Mouse (Mus musculus) 3T3-L1 (cell line): ENCODE data around the gene Samd8.

Experiments
- DNase-seq: peaks from one replicate; pipeline ENCODE4 v3.0.0-alpha.2; 2015; ENCODE audit warnings: low read depth, low spot score

Samd8 gene

GRCm38 (mm10) chr14:21825786-21826491 lies 75.6 kb downstream of the Samd8 start:
- DNase-seq, result no peak

GRCm38 (mm10) chr14:21830876-21831767 lies 80.8 kb downstream of the Samd8 start:
- DNase-seq, result peak; percentile 90

- DNase-seq, result peak; percentile 48
These were observed 81.6 kb downstream of the Samd8 start for GRCm38 (mm10) chr14:21831830-21832403.

GRCm38 (mm10) chr14:21838336-21839017 lies 88.1 kb downstream of the Samd8 start:
- DNase-seq, result no peak

GRCm38 (mm10) chr14:21841819-21842592 lies 91.7 kb downstream of the Samd8 start:
- no peak for DNase-seq

GRCm38 (mm10) chr14:21843263-21843662 lies 92.9 kb downstream of the Samd8 start:
- no peak for DNase-seq

GRCm38 (mm10) chr14:21846827-21847380 lies 96.6 kb downstream of the Samd8 start:
- peak; percentile 34 for DNase-seq

GRCm38 (mm10) chr14:21847381-21848165 lies 97.2 kb downstream of the Samd8 start:
- peak; percentile 47 for DNase-seq
